Mouse (Mus musculus): ENCODE results near the gene Ctrc. TPM values are rescaled to one million over a fixed set of nuclear protein-coding genes. Genes with fewer than 3 reads are reported as not detected.

Gene Ctrc
- total and polyA plus RNA-seq, 3 experiments, result not detected

DNA sequence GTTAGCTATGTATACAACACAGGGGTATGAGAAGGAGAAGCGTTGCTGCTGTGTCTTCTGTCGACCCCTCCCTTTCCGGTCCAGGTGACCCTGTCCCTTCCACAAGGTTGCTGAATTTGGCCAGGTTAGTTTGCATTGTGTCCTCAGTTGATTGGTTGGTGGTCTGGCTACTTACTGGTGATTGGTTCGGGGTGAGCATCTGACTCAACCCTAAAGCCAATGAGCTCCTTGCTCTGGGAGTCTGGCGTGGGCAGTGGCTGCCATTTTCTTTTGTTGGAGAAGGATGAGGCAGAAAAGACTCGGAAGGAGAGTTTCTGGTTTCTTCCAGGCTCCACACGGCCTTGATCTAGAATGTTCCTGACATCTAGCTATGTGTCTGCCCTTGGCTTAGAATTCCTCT, 26.8 kb downstream of the Ctrc start:
- DNase-seq, result no peak

DNA sequence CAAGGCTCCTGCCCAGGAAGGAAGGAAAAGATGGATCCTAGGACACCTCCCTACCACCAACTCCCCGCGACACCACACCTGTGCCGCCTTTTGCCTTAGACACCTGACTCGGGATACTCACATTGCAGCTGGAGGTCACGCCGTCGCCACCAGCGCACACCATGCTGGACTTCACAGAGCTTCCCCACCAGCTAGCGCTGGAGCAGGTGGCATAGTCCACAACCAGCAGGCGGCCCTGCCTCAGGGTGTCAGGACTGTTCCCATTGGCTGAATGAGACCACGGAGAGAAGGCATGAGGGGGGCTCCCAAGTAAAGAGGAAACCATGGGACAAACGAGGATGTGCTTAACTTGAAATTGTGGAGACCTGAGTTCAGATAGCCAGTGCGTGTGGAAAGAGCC, 27.3 kb downstream of the Ctrc start:
- DNase-seq, result no peak

DNA sequence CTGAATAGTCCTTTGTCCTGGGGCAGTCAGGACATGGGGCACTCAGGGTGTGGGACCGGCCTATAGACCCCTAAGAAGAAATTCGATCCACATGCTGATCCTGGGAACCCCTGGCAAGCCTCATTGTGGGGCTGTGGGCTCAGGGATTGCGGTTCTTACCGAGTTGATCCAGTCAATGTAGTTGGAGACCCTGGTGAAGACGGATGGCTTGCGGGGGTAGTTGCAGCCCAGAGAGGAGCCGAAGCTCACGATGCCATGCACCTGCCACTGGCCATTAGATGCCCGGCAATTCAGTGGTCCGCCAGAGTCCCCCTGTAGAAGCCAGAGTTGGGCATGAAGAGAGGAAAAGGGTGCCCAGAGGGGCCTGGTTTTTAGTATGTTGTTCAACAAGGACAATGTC, 28.5 kb downstream of the Ctrc start:
- no peak for DNase-seq

DNA sequence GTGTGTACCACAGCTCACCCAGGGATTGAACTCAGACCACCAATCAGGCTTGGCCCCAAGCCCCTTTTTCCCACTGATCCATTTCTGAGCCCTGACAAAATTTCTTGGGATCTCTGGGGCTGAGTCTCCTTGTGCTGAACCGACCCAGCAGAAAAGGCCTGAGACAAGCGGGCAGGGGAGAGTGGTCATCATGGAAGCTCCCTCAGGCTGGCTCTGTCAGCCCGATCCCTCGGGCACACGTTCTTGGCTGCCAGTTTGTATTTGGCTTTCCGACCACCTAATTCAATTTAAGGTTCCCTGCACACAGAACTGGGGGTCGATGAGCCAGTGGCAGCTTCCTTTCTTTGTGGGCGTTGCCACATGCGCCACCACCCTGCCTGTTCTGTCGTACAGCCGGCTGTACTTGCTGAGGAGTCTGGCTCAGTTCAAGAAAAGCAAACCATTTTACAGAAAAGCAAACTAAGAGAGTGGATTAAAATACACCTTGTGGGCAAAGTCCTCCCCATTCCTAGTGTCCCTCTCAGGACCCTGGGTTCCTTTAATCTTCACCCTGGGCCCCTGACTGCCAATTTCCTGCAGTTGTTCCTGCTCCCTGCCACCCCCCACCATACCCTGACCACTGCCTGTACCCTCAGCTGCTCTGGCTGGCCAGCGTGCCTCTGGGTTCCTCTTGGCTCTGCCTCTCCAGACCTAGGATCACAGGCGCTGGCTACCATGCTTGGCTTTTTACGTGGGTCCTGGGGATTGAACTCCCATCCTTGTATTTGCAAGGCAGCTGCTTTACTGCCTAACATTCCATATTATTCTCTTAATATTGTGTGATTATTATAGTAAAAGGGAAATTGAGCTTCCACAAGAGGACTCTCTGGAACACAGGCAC, 29.1 kb downstream of the Ctrc start:
- DNase-seq, result no peak

DNA sequence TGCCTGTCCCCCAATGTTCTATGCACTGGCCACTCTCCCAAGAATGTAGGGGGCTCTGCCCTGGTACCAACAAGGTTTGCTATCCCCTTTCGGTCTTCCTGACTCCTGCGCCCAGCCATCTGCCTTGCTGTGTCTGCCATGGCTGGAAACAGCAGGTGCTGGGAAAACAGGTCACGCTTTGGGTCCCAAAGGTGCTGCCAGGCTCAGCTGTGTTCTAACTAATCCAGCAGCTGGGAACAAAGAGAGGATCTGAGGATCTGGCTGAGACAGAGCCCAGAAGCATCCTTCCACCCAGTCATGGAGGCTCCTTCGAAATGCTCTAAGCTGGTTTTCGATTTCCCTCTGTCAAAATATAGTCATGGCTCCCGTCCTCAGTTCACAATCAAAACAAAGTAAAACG, 29.9 kb downstream of the Ctrc start:
- DNase-seq, result no peak

DNA sequence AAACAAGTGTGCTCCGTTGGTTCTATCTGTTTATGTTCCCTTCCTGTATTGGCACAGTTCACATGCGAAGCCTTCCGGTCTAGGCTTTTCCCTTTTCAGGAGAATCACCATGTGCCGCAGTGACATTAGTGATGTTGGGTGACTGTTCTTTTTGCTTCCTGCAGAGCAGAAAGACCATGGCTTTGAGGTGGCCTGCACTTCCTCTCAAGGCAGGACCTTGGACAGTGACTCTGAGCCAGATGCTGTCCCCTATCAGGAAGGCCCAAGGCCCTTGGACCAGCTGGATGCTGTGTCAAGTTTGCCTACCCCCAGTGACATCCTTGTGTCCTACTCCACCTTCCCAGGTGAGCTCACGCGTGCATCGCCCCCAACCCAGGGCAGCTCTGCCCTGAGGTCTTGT, 34.8 kb downstream of the Ctrc start:
- DNase-seq, result no peak

DNA sequence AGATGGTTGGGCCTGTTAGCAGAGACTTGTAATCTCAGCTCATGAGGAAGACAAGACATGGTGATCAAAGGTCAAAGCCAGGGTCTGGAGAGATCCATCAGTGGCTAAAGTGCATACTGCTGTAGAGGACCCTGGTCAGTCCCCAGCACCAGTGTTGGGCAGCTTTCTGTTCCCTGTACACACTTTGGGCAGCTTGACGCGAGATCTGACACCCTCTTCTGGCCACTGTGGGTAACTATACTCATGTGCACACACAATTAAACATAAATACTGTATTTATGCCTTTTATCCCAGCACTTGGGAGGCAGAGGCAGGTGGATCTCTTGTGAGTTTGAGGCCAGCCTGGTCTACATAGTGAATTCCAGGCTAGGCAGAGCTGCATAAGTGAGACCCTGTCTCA, 35.2 kb downstream of the Ctrc start:
- no peak for DNase-seq

DNA sequence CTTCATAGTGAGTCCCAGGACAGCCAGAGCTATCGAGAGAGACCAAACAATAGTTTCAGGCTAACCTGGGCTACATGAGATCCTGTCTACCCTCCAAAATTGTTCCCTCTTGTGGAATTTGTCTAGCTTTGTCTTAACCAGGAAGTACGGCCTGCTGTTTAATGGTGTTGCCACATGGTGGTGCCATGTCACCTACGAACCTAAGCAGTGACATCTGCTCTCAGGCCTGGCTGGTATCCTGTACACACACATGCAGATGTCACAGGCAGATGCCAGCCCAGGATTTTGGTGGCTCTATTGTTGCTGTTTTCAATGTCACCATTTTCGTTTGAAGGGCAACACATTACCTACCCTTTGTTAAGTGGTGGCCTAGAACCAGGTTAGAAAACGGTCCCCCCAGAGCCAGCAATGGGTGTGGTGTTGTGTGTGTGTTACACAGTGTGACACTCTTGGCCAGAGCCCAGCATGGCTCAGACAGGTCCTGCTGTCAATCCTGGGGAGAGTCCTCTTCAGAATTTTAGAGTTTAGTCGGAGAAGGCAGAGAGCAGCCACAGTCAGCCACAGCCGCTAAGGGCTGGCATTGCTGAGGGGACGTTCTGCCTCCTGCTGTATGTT, 36.2 kb downstream of the Ctrc start:
- DNase-seq, result no peak

DNA sequence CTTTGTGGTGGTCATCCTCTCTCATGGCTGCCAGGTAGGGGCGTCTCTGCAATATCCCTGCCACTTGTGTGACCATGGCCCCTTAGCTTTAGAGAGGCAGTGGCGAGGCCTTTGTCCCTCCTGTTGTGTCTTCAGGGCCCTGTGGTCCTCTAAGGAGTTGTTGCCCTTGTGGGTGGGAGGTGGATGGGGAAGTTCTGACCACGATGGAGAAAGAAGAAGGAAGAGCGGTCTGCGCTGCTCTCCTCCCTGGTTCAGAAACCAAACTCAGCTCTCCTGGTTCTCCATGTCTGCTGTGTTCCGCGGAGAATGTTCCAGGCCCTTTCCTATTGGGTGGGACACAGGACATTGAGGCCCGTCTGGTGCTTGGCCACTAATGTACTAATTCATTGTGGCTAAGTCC, 40.3 kb downstream of the Ctrc start:
- DNase-seq, result no peak

DNA sequence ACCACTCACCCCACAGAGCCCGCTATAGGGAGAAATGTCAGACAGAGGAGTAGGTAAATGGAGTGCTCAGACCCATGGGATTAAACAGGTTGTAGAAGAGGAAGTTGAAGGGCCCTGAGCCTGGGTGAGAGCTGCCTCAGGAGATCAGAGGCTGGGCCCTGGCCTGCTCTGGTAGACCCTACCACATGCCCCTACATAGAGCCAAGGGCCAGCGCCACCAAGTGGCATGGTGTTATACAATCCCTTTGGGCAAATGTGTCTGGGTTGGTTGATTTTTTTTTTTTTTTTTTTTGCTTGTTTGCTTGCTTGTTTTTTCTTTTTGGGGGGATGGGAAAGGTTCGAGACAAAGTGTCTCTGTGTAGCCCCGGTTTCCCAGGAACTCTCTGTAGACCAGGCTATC, 42.1 kb downstream of the Ctrc start:
- no peak for DNase-seq

DNA sequence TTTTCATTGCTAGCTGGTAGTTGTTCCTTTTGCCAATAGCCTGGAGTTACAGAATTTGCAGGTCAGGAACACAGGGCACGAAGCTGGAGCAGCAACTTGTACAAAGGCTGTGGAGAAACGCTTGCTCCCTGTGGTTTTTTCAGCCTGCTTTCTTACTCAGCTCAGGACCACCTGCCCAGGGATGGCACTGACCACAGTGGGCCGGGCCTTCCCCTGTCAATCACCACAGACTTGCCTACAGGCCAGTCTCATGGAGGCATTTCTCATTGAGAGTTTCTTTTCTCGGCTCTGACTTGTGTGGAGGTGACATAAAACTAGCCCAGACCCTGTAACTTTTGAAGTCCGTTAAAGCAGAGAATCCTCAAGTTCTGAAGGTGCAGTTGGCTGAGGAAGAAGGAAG, 48.6 kb downstream of the Ctrc start:
- no peak for DNase-seq

DNA sequence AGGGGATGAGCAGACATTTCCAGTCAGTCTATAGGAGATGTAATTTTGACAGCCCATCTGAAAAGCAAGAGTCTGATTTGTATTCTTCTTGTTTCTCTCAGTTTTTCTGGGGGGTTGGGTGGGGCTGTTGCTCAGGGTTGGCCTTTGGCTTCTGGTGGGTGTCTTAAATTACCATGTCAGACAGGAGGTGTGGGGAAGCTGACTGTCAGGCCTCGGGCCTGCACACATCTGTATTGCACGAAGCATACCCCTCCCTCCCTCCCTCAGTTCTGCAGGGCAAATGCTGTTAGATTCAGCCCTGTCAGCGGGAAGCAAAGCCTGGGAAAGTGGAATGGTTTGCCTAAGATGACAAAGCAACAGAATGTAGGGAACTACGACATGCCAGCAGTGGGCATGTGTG, 49.2 kb downstream of the Ctrc start:
- DNase-seq, result no peak

DNA sequence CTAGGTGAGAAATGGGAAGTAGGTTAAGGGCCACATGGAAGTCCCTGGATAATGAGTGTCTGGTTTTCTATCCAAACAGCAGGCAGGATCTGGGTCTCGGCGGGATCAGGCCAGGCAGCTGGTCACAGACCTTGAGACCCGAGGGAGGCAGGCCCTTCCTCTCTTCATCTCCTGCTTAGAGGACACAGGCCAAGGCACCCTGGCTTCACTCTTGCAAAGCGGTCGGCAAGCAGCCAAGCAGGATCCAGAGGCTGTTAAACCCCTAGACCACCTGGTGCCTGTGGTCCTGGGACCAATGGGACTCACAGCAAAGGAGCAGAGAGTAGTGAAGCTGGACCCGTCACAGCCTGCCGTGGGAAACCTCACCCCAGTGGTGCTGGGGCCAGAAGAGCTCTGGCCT, 49.8 kb downstream of the Ctrc start:
- no peak for DNase-seq

DNA sequence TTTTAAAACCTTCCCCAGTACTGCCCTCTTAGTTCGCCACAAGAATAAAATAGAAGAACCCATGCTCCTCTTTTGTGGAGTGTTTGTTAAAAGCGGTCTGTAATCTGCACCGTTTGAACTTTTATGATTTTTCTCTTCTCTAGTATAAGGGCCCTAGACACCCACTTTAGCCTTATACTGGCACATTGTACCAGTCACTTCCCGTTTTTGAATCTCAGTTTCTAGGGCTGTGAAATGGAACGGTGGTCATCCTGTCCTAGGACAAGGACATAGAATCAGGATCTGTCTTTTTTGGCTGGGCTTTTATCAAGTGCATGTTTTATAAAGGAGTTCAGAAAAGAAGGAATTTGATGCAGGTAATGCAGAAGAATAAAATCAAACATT, 52.0 kb downstream of the Ctrc start:
- no peak for DNase-seq

DNA sequence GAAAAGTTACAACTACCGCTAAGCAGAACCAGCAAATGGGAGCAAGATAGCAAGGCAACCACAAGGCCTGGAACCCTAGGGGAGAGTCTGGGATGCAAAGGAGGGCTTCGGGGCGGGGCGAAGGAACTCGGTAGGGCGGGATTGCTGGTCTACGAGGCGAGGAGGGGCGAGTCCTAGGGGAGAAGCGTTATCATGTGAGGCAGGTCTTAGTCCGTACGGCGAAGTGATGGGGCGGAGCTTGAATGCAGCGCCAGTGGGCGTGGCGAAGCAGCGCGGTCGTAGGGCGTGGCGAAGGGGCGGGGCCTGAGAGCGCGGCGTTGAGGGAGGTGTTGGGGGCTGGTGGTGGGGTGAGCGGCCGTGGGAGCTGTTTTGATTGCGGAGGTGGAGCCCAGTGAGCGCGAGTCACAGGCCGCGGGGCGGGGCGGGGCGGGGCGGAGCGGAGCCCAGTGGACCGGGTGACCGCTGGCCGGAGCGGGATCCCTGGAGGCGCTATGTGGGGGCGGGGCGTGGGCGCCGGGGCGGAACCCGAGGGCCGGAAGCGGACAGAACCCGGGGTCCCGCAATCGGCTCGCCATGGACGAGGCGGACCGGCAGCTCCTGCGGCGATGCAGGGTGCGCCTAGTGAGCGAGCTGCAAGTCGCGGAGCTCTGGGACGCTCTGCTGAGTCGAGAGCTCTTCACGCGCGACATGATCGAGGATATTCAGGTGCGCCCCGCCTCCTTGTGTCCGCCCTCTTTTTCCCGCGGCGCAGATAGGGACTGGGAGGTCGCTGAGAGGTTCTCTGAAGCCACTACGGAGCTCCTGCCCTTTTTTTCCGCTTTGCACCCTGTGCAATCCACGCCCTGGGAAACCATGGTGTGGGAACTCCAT, 52.6 kb downstream of the Ctrc start, which contains the start of gene Casp9:
Gene Casp9 (plus strand): TSS at position 331 of the 870 bp plus-strand sequence.
- peak; percentile 99 for DNase-seq

DNA sequence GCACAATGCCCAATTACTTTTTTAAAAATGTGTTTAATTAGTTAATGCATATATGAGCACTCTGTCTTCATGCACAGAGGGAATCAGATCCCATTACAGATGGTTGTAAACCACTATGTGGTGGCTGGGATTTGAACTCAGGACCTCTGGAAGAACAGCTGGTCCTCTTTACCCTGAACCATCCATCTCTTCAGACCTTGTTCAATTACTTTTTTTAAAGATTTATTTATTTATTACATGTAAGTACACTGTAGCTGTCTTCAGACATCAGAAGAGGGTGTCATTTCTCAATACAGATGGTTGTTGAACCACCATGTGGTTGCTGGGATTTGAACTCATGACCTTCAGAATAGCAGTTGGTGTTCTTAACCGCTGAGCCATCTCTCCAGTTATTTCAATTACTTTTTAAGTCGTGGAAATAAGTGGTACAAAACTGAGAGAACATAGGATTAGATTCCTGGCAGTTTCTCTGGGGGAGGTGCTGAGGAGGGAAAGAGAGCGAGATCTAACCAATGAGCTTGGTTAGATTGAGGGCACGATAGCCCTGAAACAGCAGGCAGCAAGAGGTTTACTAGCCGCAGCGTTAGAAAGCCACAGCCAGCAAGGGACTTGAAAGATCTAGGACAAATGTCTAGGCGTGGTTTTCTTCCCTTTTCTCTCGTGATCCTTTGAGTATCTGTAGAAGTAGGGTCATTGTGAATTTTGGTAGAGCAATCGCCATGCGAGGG, 53.4 kb downstream of the Ctrc start:
- no peak for DNase-seq

DNA sequence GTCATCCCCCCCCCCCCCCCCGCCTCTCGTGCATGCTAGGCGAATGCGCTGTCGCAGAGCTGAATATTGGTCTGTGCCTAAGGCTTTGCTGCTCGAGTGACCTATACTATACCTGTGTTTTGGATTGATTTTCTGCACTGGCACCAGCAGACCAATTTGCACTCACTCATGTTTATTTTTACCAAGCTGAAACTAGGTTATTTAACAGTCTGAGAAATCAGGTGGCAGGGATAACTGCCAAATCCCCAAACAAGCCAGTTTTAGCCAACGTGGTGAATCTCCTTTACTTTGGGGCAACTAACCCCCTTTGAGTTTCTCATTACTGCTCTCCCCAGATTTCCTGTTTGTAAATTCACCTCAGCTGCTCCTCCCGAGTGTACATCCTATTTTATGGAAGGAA, 54.2 kb downstream of the Ctrc start:
- no peak for DNase-seq

DNA sequence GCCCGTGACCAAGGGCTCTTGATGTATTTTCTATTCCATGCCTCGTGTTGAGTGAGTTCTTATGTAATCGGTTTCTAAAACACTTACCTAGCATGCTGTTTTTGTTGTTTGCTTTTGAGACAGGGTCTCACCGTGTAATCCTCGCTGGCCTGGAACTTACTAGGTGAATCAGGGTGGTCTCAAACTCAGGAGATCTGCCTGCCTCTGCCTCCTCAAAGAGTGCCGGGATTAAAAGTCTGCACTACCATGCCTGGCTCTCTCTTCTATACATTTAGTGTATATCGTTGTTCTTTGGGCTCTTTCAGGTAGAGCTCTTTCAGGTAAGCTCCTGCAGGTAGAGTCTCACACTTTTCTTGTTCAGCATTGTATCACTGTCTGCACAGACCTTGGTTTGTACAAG, 54.7 kb downstream of the Ctrc start:
- no peak for DNase-seq

DNA sequence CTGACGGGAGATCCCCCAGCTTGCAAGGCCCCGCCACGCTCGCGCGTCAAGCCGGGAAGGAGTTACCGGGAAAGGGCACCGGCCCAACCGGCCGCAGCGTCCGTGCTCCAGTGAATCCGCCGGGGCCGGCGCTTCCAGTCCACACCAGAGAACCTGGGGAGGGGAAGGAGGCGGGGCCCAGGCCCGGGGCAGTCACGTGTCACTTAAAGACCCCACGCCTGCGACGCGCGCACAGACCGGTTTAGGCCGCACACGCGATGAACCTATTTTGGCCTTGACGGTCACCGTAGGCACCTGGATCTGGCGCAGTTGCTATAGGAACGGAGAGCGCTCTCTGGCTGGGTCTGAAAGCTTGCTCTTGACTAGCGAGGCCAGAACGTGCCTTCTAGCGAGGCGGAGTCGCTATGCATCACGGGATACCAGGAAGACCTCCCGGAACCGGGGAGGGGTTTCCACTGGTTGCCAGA, 55.6 kb downstream of the Ctrc start, which contains the start of gene Dnajc16:
Gene Dnajc16 (minus strand): TSS at position 408 of the 467 bp plus-strand sequence.
- peak; percentile 97 for DNase-seq

DNA sequence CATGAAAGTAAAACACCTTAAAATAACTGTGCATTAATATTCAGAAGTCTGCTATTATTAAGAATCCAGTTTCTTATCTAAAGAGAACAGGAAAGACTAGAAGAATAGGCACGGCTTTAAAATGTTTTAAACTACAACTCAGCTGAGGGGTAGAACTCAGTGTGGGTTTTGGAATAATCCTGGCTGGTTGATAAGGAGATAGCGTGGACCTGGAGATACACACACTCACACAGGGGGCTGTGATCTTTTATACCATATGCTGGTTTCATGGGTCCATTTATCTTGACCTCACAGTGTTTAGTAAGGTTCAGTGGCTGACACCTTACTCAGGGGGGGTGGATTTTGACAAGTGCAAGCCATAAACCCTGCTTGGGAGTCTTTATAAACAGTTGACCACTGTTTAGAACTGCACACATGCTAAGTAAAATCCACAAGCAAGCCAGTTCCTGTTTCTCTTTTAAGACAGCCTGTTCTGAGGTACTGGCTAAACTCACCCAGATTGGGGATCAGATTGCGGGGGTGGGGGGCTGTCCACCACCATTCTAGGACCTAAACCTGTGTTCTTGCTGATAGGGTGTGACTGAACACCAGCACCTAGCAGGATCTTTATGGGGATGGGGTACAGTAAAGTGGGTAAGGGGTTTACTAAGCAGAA, 56.5 kb downstream of the Ctrc start:
- DNase-seq, result no peak

DNA sequence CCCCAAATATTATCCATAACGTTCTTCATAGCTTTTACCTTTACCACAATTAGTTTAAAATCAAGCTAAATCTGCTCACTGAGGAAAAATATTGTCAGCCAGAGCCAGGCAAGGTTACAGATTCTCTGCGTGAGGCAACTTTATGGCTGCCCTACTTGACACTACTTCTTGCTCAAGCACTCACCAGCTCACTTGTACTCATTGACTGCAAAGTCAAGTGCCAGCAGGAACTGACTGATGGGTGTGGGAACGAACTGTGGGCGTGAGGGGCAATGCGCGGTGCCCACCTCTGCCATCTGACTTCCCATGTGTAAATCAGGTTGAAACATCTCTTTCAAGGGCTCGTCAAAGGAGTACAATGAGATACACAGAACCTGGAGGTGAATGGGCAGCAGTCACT, 58.7 kb downstream of the Ctrc start:
- peak; percentile 47 for DNase-seq

Data from adrenal gland, adult 2 months (tissue).